Mouse (Mus musculus) activated CD4-positive, CD25-positive, alpha-beta regulatory T cell, adult 4 months (primary cell): ENCODE measurements around the gene Sgpp2. TPM values are rescaled to one million over a fixed set of nuclear protein-coding genes. Genes with fewer than 3 reads are reported as not detected.
A peak's percentile ranks its signal among the peaks of the same experiment; 100 is the strongest.

Experiments
- ATAC-seq: one replicate; pipeline ENCODE4 v1.8.0; 2017
- polyA plus RNA-seq, 2 experiments: library from polyadenylated mRNA; unstranded; fragments of 100-300 nt; shearing (Covaris generic); gene quantifications; one replicate each; pipeline ENCODE4 v1.2.1; 2017

Gene Sgpp2
- polyA plus RNA-seq, 2 experiments from 2014 or later, result 0.52 to 0.69 TPM

- ATAC-seq, result no peak
Measured at GRCm38 (mm10) chr1:78409396-78409795, 99.3 kb downstream of the Sgpp2 start.

- ATAC-seq, result no peak
Measured at GRCm38 (mm10) chr1:78412668-78413067, 102.5 kb downstream of the Sgpp2 start.

GRCm38 (mm10) chr1:78414421-78414820 lies 104.3 kb downstream of the Sgpp2 start:
- ATAC-seq, result no peak

GRCm38 (mm10) chr1:78417154-78417911 lies 107.2 kb downstream of the Sgpp2 start:
- no peak for ATAC-seq

GRCm38 (mm10) chr1:78419593-78419992 lies 109.4 kb downstream of the Sgpp2 start:
- ATAC-seq, result no peak

GRCm38 (mm10) chr1:78420271-78420670 lies 110.1 kb downstream of the Sgpp2 start:
- no peak for ATAC-seq

GRCm38 (mm10) chr1:78421749-78422148 lies 111.6 kb downstream of the Sgpp2 start:
- ATAC-seq, result no peak

- ATAC-seq, result peak; percentile 94
Measured at GRCm38 (mm10) chr1:78422576-78422975, 112.4 kb downstream of the Sgpp2 start.

- no peak for ATAC-seq
Measured at GRCm38 (mm10) chr1:78424848-78425247, 114.7 kb downstream of the Sgpp2 start.

GRCm38 (mm10) chr1:78425309-78425708 lies 115.2 kb downstream of the Sgpp2 start:
- no peak for ATAC-seq

GRCm38 (mm10) chr1:78425793-78426700 lies 115.9 kb downstream of the Sgpp2 start:
- ATAC-seq, result no peak

GRCm38 (mm10) chr1:78426841-78427240 lies 116.7 kb downstream of the Sgpp2 start:
- ATAC-seq, result no peak

- no peak for ATAC-seq
Measured at GRCm38 (mm10) chr1:78428851-78429250, 118.7 kb downstream of the Sgpp2 start.

- no peak for ATAC-seq
Measured at GRCm38 (mm10) chr1:78433472-78433871, 123.3 kb downstream of the Sgpp2 start.

- peak; percentile 72 for ATAC-seq
Measured at GRCm38 (mm10) chr1:78435967-78436366, 125.8 kb downstream of the Sgpp2 start.

- ATAC-seq, result peak; percentile 21
Measured at GRCm38 (mm10) chr1:78436445-78436844, 126.3 kb downstream of the Sgpp2 start.

GRCm38 (mm10) chr1:78437150-78437549 lies 127.0 kb downstream of the Sgpp2 start:
- ATAC-seq, result no peak

- ATAC-seq, result no peak
Measured at GRCm38 (mm10) chr1:78440716-78441115, 130.6 kb downstream of the Sgpp2 start.

- no peak for ATAC-seq
Measured at GRCm38 (mm10) chr1:78443056-78443455, 132.9 kb downstream of the Sgpp2 start.

- ATAC-seq, result no peak
Measured at GRCm38 (mm10) chr1:78446232-78446631, 136.1 kb downstream of the Sgpp2 start.

- ATAC-seq, result no peak
Measured at GRCm38 (mm10) chr1:78446742-78447141, 136.6 kb downstream of the Sgpp2 start.

GRCm38 (mm10) chr1:78448091-78448490 lies 137.9 kb downstream of the Sgpp2 start:
- no peak for ATAC-seq

GRCm38 (mm10) chr1:78451070-78451854 lies 141.1 kb downstream of the Sgpp2 start:
- ATAC-seq, result no peak
